Mouse (Mus musculus) hindbrain, embryonic 14.5 days (tissue): ENCODE data around the gene Plxnb2. TPM values are rescaled to one million over a fixed set of nuclear protein-coding genes. Genes with fewer than 3 reads are reported as not detected.

Source experiments
- ATAC-seq: fragments of 200-750 bp; cut with Nextera tagmentation; 2 replicates; pipeline ENCODE4 v1.8.0; 2017; ENCODE audit warnings: moderate number of reproducible peaks, mild to moderate bottlenecking, moderate TSS enrichment, moderate library complexity; ENCODE audit not compliant: low FRiP score
- DNase-seq: peaks from one replicate; pipeline ENCODE4 v3.0.0-alpha.2; 2015; ENCODE audit warnings: low spot score
- H3K27ac ChIP-seq: fragments of 300-500 bp; sonication (generic); 2 replicates; pipeline ENCODE4 v1.5.1; 2014; ENCODE audit warnings: mild to moderate bottlenecking, moderate library complexity
- H3K27me3 ChIP-seq: fragments of 300-500 bp; sonication (generic); 2 replicates; pipeline ENCODE4 v1.6.1; 2014; ENCODE audit warnings: mild to moderate bottlenecking, low read length, mixed read lengths; ENCODE audit not compliant: control insufficient read depth, insufficient read depth
- H3K36me3 ChIP-seq: fragments of 300-500 bp; sonication (generic); replicated peaks from 2 replicates; pipeline ENCODE4 v1.6.1; 2014; ENCODE audit not compliant: control insufficient read depth, insufficient read depth
- H3K4me1 ChIP-seq: fragments of 300-500 bp; sonication (generic); replicated peaks from 2 replicates; pipeline ENCODE4 v1.6.1; 2014; ENCODE audit warnings: antibody characterized with exemption, low read length, mixed read lengths; ENCODE audit not compliant: control insufficient read depth, insufficient read depth
- H3K4me2 ChIP-seq: fragments of 300-500 bp; sonication (generic); replicated peaks from 2 replicates; pipeline ENCODE4 v1.6.1; 2014; ENCODE audit warnings: mild to moderate bottlenecking, moderate library complexity
- H3K4me3 ChIP-seq: fragments of 300-500 bp; sonication (generic); replicated peaks from 2 replicates; pipeline ENCODE4 v1.5.1; 2014; ENCODE audit warnings: mild to moderate bottlenecking, low read length
- H3K9ac ChIP-seq: fragments of 300-500 bp; sonication (generic); 2 replicates; pipeline ENCODE4 v1.6.1; 2014
- H3K9me3 ChIP-seq: fragments of 300-500 bp; sonication (generic); 2 replicates; pipeline ENCODE4 v1.6.1; 2016; ENCODE audit warnings: low read length; ENCODE audit not compliant: control insufficient read depth
- WGBS: fragments of 180-500 bp; shearing (Covaris S2); extraction: QIAGEN DNeasy Blood & Tissue Kit; methylation state at CpG from one replicate; pipeline ENCODE4 v1.1.7; 2014; 5-methylcytosine and 5-hydroxymethylcytosine counted together
- polyA plus RNA-seq: library from polyadenylated mRNA; unstranded; fragments of >200 nt; fragmentation: Nextera tagmentation; extraction: Ambion mirVana; gene quantifications from 2 replicates; pipeline ENCODE4 v1.2.1, GENCODE M21; 2014

The Plxnb2 gene
- polyA plus RNA-seq, 1 experiment from 2014 or later = 101 TPM

GRCm38 (mm10) chr15:89181561-89182270 is 1.1 kb upstream of the Plxnb2 start:
- peak overlapping the region; percentile 88 for H3K4me2 ChIP-seq
- DNase-seq = no peak
- H3K4me1 ChIP-seq = peaks cover 39% of the 10 kb centered on the region
- peaks cover 22% of the 10 kb centered on the region for H3K36me3 ChIP-seq
- H3K27ac ChIP-seq = peak overlapping the region; percentile 95
- WGBS = 73% methylated on average over 10 of the region's 10 CpGs
- H3K9ac ChIP-seq = peak overlapping the region; percentile 97; the same call in 1 of the 2 replicates
- H3K27me3 ChIP-seq = no peaks in the 10 kb centered on the region
- no peaks in the 10 kb centered on the region for H3K9me3 ChIP-seq
- peak overlapping the region; percentile 81 for H3K4me3 ChIP-seq
- ATAC-seq = no peak

- ATAC-seq (no peak; the same call in 1 of the 2 replicates), DNase-seq (no peak)
- Histone ChIP-seq H3K9ac (peak overlapping the region; percentile 97), H3K4me1 (peaks cover 54% of the 10 kb centered on the region), H3K9me3 (no peaks in the 10 kb centered on the region), H3K27me3 (no peaks in the 10 kb centered on the region), H3K36me3 (peaks cover 6% of the 10 kb centered on the region; the same call in 1 of the 2 replicates), H3K4me3 (peak overlapping the region; percentile 81), H3K27ac (peak overlapping the region; percentile 95), H3K4me2 (peak overlapping the region; percentile 88)
- WGBS = under 1% methylated on average over 26 of the region's 26 CpGs
Measured at GRCm38 (mm10) chr15:89180081-89180541, 477 bp downstream of the Plxnb2 start.

DNA sequence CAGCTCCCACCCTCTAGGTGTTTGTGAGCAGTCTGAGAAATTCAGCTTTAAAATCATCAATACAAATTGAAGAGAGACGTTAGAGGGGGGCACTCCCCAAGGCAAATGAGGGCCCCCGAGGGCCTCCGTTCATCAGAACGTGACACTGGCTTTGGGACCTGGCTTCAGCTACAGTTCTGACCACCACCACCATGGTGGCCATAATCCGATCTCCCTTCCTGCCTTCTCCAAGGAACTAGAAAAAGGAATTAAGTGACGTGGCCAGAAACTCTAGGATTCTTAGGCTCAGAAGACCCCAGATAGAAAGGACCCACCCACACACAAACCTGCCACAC is 991 bp downstream of the Plxnb2 start:
- Histone ChIP-seq H3K9me3 (no peaks in the 10 kb centered on the region), H3K27ac (peak overlapping the region; percentile 95), H3K4me2 (peak overlapping the region; percentile 88), H3K36me3 (peaks cover under 1% of the 10 kb centered on the region; the same call in 1 of the 2 replicates), H3K27me3 (no peaks in the 10 kb centered on the region), H3K9ac (peak overlapping the region; percentile 97), H3K4me3 (peak overlapping the region; percentile 81), H3K4me1 (peaks cover 58% of the 10 kb centered on the region)
- ATAC-seq (no peak), DNase-seq (no peak)
- 1% methylated on average over 6 of the region's 6 CpGs for WGBS

DNA sequence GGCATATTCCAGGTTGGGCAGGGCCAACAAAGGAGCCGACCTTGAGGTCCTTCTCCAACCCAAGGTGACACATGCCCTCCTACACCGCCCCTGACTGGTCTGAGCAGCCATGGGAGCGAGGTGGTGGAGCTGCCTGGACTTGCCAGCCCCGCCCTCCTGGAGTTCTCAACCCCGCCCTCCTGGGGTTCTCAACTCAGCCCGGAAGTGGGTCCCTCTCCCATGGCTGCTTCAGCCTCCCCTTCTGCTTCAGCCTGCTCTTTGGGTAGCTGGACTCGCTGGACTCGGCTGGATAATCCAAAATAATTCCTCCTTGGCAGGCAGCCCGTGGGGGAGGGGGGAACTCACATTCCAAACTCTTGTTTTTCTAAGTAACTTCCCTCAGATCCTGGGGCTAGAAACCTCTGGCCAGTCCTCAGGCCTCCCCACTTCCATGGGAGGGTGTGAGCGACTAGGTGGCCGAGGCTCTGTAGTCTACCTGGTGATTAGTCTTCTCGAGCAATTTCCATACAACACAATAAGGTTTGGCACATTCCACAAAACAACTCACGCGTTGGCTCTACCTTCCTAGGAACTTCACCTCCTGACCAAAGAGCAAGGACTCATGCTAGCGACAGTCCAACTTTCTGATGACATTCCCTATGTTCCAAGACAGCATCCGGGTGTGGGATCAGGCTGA is 1.5 kb downstream of the Plxnb2 start:
- Histone ChIP-seq H3K27ac (peak overlapping the region; percentile 95), H3K9me3 (no peaks in the 10 kb centered on the region), H3K36me3 (no peaks in the 10 kb centered on the region), H3K27me3 (no peaks in the 10 kb centered on the region), H3K4me1 (peaks cover 61% of the 10 kb centered on the region), H3K4me2 (peak overlapping the region; percentile 88), H3K4me3 (peak overlapping the region; percentile 81), H3K9ac (peak overlapping the region; percentile 97)
- WGBS = 3% methylated on average over 16 of the region's 16 CpGs
- ATAC-seq (no peak), DNase-seq (peak; percentile 49)

- WGBS = 63% methylated on average over 7 of the region's 7 CpGs
- Histone ChIP-seq H3K4me2 (peak overlapping the region; percentile 88), H3K9ac (peak overlapping the region; percentile 97; the same call in 1 of the 2 replicates), H3K4me1 (peaks cover 68% of the 10 kb centered on the region), H3K27me3 (no peaks in the 10 kb centered on the region), H3K36me3 (no peaks in the 10 kb centered on the region), H3K9me3 (no peaks in the 10 kb centered on the region), H3K27ac (peak overlapping the region; percentile 95; the same call in 1 of the 2 replicates), H3K4me3 (peak overlapping the region; percentile 81)
- peak; percentile 27 for DNase-seq
- ATAC-seq = no peak
Measured at GRCm38 (mm10) chr15:89178260-89178860, 2.2 kb downstream of the Plxnb2 start.

- Histone ChIP-seq H3K27me3 (no peaks in the 10 kb centered on the region), H3K27ac (peak overlapping the region; percentile 60; the same call in 1 of the 2 replicates), H3K36me3 (no peaks in the 10 kb centered on the region), H3K4me3 (0 out of 2 replicates have a peak overlapping the region, but pooled peaks have one; percentile 81), H3K9ac (0 out of 2 replicates have a peak overlapping the region, but pooled peaks have one; percentile 9), H3K9me3 (no peaks in the 10 kb centered on the region), H3K4me2 (peak overlapping the region; percentile 88), H3K4me1 (peaks cover 72% of the 10 kb centered on the region)
- 69% methylated on average over 4 of the region's 4 CpGs for WGBS
- no peak for ATAC-seq
- DNase-seq = no peak
Measured at GRCm38 (mm10) chr15:89177576-89178259, 2.9 kb downstream of the Plxnb2 start.

DNA sequence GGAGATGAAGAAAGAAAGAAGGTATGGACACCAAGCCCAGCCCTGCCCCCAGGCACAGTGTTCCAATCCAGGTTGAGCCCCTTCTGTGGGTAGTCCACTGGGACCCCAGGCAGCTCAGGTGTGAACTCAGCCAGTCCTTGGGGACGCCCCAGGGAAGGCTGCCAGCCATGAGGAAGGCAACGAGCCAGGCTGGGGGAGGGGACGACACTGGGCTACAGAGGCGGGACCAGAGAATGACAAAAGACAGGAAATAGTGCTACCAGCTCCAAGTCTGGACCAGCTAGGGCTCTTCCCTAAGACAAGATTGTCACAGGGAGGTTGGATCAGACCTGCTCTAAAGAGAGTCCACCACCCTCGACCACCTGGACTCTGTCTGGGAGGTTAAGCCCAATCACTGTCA is 3.5 kb downstream of the Plxnb2 start:
- Histone ChIP-seq H3K27me3 (no peaks in the 10 kb centered on the region), H3K9ac (0 out of 2 replicates have a peak overlapping the region, but pooled peaks have one; percentile 10), H3K27ac (peak overlapping the region; percentile 60; the same call in 1 of the 2 replicates), H3K4me3 (no peak overlapping the region), H3K9me3 (no peaks in the 10 kb centered on the region), H3K4me2 (peak overlapping the region; percentile 88), H3K4me1 (peaks cover 78% of the 10 kb centered on the region), H3K36me3 (no peaks in the 10 kb centered on the region)
- no peak for ATAC-seq
- peak; percentile 59 for DNase-seq
- 17% methylated on average over 5 of the region's 5 CpGs for WGBS

GRCm38 (mm10) chr15:89175411-89176155 is 5.0 kb downstream of the Plxnb2 start:
- ATAC-seq (no peak), DNase-seq (no peak)
- Histone ChIP-seq H3K27me3 (no peaks in the 10 kb centered on the region), H3K4me2 (peak overlapping the region; percentile 8; the same call in 1 of the 2 replicates), H3K9ac (no peak overlapping the region), H3K9me3 (no peaks in the 10 kb centered on the region), H3K4me1 (peaks cover 80% of the 10 kb centered on the region), H3K36me3 (no peaks in the 10 kb centered on the region), H3K27ac (no peak overlapping the region), H3K4me3 (no peak overlapping the region)
- 76% methylated on average over 13 of the region's 13 CpGs for WGBS
